Mouse (Mus musculus): ENCODE measurements around the gene Gadd45gip1.

The Gadd45gip1 gene

GRCm38 (mm10) chr8:84832034-84832717 lies 854 bp downstream of the Gadd45gip1 start:
- peak; percentile 90 for DNase-seq (ENCODE audit: low read depth, low spot score)

GRCm38 (mm10) chr8:84832759-84833742 lies 1.7 kb downstream of the Gadd45gip1 start:
- DNase-seq (ENCODE audit: low read depth, low spot score) = no peak

GRCm38 (mm10) chr8:84834002-84834865 lies 2.9 kb downstream of the Gadd45gip1 start:
- DNase-seq (ENCODE audit: low read depth, low spot score) = no peak

GRCm38 (mm10) chr8:84834866-84835855 lies 3.8 kb downstream of the Gadd45gip1 start:
- no peak for DNase-seq (ENCODE audit: low read depth, low spot score)

- DNase-seq (ENCODE audit: low read depth, low spot score) = no peak
These were observed 6.0 kb downstream of the Gadd45gip1 start for GRCm38 (mm10) chr8:84837149-84837911.

GRCm38 (mm10) chr8:84837912-84838470 lies 6.7 kb downstream of the Gadd45gip1 start:
- no peak for DNase-seq (ENCODE audit: low read depth, low spot score)

- no peak for DNase-seq (ENCODE audit: low read depth, low spot score)
These were observed 7.2 kb downstream of the Gadd45gip1 start for GRCm38 (mm10) chr8:84838513-84838912.

GRCm38 (mm10) chr8:84839411-84839810 lies 8.1 kb downstream of the Gadd45gip1 start:
- DNase-seq (ENCODE audit: low read depth, low spot score) = no peak

- DNase-seq (ENCODE audit: low read depth, low spot score) = no peak
These were observed 8.5 kb downstream of the Gadd45gip1 start for GRCm38 (mm10) chr8:84839875-84840247.

GRCm38 (mm10) chr8:84840248-84840999 lies 9.1 kb downstream of the Gadd45gip1 start, which contains the start of gene Rad23a:
Gene Rad23a, minus strand, starts transcription at chr8:84840665.
- peak; percentile 96 for DNase-seq (ENCODE audit: low read depth, low spot score)

GRCm38 (mm10) chr8:84841514-84841913 lies 10.2 kb downstream of the Gadd45gip1 start:
- no peak for DNase-seq (ENCODE audit: low read depth, low spot score)

- no peak for DNase-seq (ENCODE audit: low read depth, low spot score)
These were observed 13.2 kb downstream of the Gadd45gip1 start for GRCm38 (mm10) chr8:84844397-84845070.

GRCm38 (mm10) chr8:84845355-84846093 lies 14.2 kb downstream of the Gadd45gip1 start:
- peak; percentile 61 for DNase-seq (ENCODE audit: low read depth, low spot score)

- no peak for DNase-seq (ENCODE audit: low read depth, low spot score)
These were observed 14.9 kb downstream of the Gadd45gip1 start for GRCm38 (mm10) chr8:84846094-84846721.

- DNase-seq (ENCODE audit: low read depth, low spot score) = peak; percentile 100
These were observed 15.6 kb downstream of the Gadd45gip1 start, which contains the start of gene Calr for GRCm38 (mm10) chr8:84846722-84847572. Gene Calr, minus strand, starts transcription at chr8:84846934.

Measured in A20 (cell line).